Mouse (Mus musculus) frontal cortex, adult 2 months (tissue): ENCODE measurements at regions not wholly inside any gene's neighbourhood (a gene's known extent, or its start where the extent isn't known, plus 50 kb on each side); places are given as distances from the start of the nearest gene placed in this dataset.

Source experiments
- DNase-seq, 2 experiments: peaks; one replicate each; pipeline ENCODE4 v3.0.0; 2022; ENCODE audit warnings: low spot score in 1 of 2; ENCODE audit errors: extremely low spot score in 1 of 2

GRCm38 (mm10) chr2:83224018-83224417, 280.6 kb downstream of the Fsip2 start:
- peak in 1 of 2 experiments; percentile 11 for DNase-seq

DNA sequence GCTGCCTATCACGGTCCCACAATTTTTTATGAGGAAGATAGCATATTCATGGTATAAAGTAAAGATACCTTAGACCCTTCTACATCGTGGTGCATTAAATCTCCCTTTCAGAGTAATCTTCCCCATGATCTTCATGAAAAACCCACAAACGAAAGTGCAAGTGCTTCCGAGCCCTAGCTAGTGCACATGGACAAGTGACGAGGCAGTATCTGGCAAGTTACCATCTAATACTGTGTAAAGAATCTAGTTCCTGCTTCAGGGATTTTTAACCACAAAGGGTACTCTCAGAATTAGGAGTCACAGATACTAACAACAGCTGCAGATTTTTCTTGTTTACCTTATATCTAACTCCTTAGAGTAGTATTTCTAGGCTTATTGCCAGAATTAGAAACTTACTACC, 282.8 kb downstream of the Fsip2 start:
- DNase-seq, result no peak

GRCm38 (mm10) chr2:83251173-83252101, 308.0 kb downstream of the Fsip2 start:
- DNase-seq, result no peak

DNA sequence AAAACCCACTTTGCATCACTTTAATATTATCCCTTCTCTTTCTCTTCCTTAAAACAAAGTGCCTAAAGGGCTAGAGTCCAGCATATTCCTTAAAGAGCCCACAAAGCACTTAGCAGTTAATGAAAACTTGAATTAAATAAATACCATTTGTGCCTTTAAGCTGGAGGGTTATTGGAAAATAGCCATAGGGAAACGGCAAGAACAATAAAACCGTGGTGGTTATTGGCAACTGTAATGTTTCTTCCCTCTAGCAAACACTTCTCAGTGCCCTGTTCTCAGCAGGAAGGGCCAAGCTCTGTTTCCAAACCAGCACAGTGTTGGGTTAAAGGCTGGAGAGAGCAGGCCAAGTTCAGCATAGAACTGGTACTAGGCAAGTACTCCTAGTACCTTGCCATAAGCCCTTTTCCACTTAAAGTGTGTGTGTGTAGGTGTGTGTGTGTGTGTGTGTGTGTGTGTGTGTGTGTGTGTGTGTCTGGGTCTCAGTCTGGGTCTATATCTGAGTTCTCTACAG, 313.4 kb downstream of the Fsip2 start:
- DNase-seq, result no peak

GRCm38 (mm10) chr2:83258613-83259012, 315.2 kb downstream of the Fsip2 start:
- DNase-seq, result peak in 1 of 2 experiments; percentile 0

DNA sequence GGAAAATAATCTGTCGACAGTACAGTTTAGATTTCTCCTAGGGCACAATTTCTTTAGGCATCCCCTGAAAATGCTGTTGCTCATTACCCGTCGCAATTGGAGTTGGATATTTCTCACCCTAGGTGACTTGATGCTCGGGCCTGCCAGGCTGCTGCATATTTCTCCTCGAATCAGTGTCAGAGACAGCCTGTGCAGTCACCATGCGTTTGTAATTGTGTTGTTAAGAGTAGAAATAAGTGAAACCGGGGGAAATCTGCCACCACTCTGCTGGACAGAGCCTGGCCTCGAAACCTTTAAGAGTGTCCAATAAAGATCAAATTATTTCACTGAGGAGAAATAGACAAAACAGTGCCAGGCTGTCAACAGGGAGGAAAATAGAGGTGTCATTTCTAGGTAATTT, 340.7 kb upstream of the Zc3h15 start:
- DNase-seq, result no peak

- no peak for DNase-seq
Observed at GRCm38 (mm10) chr2:83332056-83332769, 312.0 kb upstream of the Zc3h15 start.

DNA sequence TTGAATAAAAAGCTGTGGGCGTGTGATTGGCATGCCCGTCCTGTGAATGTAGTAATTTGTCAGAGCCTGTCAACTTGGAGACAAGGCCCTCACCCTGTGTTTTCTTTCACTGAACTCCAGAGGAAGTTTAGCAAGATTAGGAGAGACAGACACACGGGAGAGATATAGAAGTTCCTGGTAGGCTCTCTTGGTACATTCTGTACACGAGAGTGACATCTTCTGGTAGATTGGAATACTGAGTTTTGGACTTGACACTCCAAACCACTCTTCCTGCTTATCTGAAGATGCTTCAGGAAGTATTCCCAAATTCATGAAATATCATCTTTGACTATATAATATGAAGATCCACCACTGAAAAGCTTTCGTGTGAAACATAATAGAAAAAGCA, 311.5 kb upstream of the Zc3h15 start:
- peak in 1 of 2 experiments; percentile 67 for DNase-seq

- DNase-seq, result peak in 1 of 2 experiments; percentile 57
Observed at GRCm38 (mm10) chr2:83337364-83337763, 306.9 kb upstream of the Zc3h15 start.

DNA sequence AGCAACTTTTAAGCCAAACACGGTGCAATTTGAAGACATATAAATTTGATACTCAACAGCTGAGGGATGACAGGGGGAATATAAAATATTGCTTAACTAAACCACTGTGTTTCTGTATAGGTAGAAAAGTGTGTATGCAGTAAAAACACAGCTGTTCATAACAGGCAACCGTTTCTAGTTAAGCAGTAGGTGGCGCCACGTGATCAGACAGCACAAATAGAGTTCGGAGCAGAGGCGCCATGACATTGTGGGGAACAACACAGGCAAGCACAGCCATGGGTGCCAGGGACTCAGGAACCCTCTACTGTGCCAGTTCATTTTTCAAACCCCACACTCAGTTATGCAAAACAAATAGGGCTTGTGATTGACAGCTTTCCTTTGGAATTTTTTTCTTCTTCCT, 304.1 kb upstream of the Zc3h15 start:
- DNase-seq, result no peak
